ENCODE assay signal across 8 mouse cellular contexts in the genomic region with DNA sequence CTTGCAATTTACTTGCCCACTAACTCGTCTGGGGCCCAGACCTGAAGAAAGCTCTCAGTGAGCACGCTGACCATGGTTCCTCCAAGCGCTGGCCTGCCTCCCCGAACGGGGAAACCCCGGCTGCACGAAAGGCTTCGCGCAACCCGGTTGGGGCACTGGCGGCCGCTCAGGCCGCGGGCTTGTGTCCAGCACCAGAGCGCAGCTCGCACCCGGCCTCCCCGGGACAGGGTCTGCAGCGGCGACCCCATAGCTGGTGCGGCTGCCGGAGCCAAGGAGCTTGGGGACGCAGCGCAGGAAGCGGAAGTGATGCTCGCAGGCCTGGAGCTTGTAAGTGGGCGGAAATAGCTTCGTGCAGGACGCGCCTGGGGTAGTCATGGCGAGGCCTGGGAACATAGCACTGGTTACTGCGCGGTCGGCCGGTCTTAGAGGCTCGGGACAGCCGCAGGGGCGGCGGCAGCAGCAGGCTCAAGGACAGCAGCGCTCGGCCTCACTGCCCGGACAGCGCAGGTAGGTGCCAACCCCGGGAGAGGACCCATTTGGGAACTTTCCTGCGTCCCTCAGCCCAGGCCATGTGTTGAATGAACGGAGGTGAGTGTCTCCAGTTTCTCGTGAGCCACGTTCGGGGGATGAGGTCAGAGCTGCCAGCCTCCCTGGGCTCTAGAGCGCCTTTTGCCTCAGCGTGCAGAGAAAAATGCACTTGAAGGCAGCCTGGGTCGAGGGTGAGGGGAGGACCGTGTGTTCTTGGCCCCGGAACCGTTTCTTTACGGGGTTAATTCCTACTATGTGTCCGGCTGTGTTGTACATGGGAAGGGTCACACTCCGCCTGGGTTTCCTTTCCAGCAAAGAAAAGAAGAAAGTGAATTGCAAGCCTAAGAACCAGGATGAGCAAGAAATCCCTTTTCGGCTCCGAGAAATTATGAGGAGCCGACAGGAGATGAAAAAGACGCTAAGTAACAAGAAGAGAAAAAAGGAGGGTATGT. TPM values are rescaled to one million over a fixed set of nuclear protein-coding genes. Genes with fewer than 3 reads are reported as not detected.
DNase-seq lines count a peak whose midpoint lies in the region; ATAC-seq and TF ChIP-seq lines count a peak whose summit lies in the region.

TSS of gene Oxld1 (minus strand) at position 297 of the 980 bp plus-strand sequence.
TSS of gene Ccdc137 (plus strand) at position 344 of the 980 bp plus-strand sequence.

- H3K27me3 ChIP-seq in forebrain, embryonic 15.5 days = no peaks in the 10 kb centered on the region

- DNase-seq in MEL-GATA-1-ER (ENCODE audit: extremely low read depth, low read depth) = peak; percentile 79
- peak; percentile 78 to 79 for DNase-seq in cerebellum, adult 18-20 months
- peak; percentile 76 to 83 for DNase-seq in heart, postnatal 14 days
- peak; percentile 67 for DNase-seq in large intestine, adult 2 months (ENCODE audit: low read depth, low spot score)
- DNase-seq in lung, adult 2 months = peak; percentile 76
- DNase-seq in thymus, adult 18-20 months = peak; percentile 57 to 66

- ATAC-seq in forebrain, embryonic 15.5 days (replicated peaks) = peak; percentile 93
- ATAC-seq in neutrophil, adult 5-6 weeks (ENCODE audit: extremely low read depth, insufficient number of reproducible peaks, low FRiP score, poor library complexity, severe bottlenecking) = peak; percentile 86

- peaks cover 18% of the 10 kb centered on the region for H3K4me1 ChIP-seq in forebrain, embryonic 15.5 days
- no peaks in the 10 kb centered on the region; the same call in 1 of the 2 replicates for H3K4me1 ChIP-seq in lung, adult 2 months (ENCODE audit: control insufficient read depth, insufficient read depth, low read length)

- peak within 1 kb of the TSS; percentile 88 for H3K4me3 ChIP-seq in forebrain, embryonic 15.5 days
- H3K4me3 ChIP-seq in lung, adult 2 months (replicated peaks; ENCODE audit: extremely low read depth, low read depth, low read length) = peak within 1 kb of the TSS; percentile 80

- no peak for TF ChIP-seq CTCF in lung, adult 2 months (IDR thresholded peaks at IDR 0.05; ENCODE audit: insufficient read depth, low read length)

- peak; percentile 79; the same call in 1 of the 2 replicates for TF ChIP-seq POLR2A in lung, adult 2 months (IDR thresholded peaks at IDR 0.05; ENCODE audit: borderline replicate concordance, extremely low read depth, low read depth, low read length)

- H3K4me2 ChIP-seq in forebrain, embryonic 15.5 days (replicated peaks) = peak within 1 kb of the TSS; percentile 83

- H3K9me3 ChIP-seq in forebrain, embryonic 15.5 days = no peaks in the 10 kb centered on the region

- peak within 1 kb of the TSS; percentile 75 for H3K27ac ChIP-seq in forebrain, embryonic 15.5 days (replicated peaks)

- H3K9ac ChIP-seq in forebrain, embryonic 15.5 days (replicated peaks) = peak within 1 kb of the TSS; percentile 95

- H3K36me3 ChIP-seq in forebrain, embryonic 15.5 days = peaks cover 31% of the 10 kb centered on the region

- intact Hi-C loops in heart, postnatal 14 days (cut with DNase I) = loop anchor here (1.0 kb wide), 1 partner anchor 9 kb away; the partner anchor contains the start of gene Arl16

- WGBS in forebrain, embryonic 15.5 days = 5% methylated on average over 62 of the region's 62 CpGs
- 2% methylated on average over 62 of the region's 62 CpGs for WGBS in large intestine, adult 2 months
- 2% methylated on average over 62 of the region's 62 CpGs for WGBS in lung, adult 2 months

RNA-seq across cellular contexts. Expression of gene Oxld1, which starts in this region (rescaled TPM):
- polyA plus RNA-seq in forebrain, embryonic 15.5 days (2015; fragmentation: Nextera tagmentation; extraction: Ambion mirVana) = 11.1 and 12.0 TPM in 2 replicates
- 10 to 100 TPM; 41.6 to 45.6 TPM for total RNA-seq in heart, postnatal 14 days (2021)
- polyA plus RNA-seq in large intestine, adult 2 months (2012; rRNA removed) = 18.2 and 19.6 TPM in 2 replicates
- 11.9 and 14.9 TPM in 2 replicates for polyA plus RNA-seq in lung, adult 2 months (2012; rRNA removed)
- 5.9 and 9.5 TPM in 2 replicates for total RNA-seq in neutrophil, adult 5-6 weeks (2017)

RNA-seq across cellular contexts. Expression of gene Ccdc137, which starts in this region (rescaled TPM):
- polyA plus RNA-seq in forebrain, embryonic 15.5 days (2015; fragmentation: Nextera tagmentation; extraction: Ambion mirVana) = 25.2 and 29.9 TPM in 2 replicates
- total RNA-seq in heart, postnatal 14 days (2021) = 1 to 10 TPM; 5.9 to 9.4 TPM
- 12.3 and 15.1 TPM in 2 replicates for polyA plus RNA-seq in large intestine, adult 2 months (2012; rRNA removed)
- 11.0 and 14.5 TPM in 2 replicates for polyA plus RNA-seq in lung, adult 2 months (2012; rRNA removed)
- total RNA-seq in neutrophil, adult 5-6 weeks (2017) = 35.0 and 48.6 TPM in 2 replicates

Comparison
In these comparisons a context has a peak if more than half of its experiments do, and no peak if none do; other contexts are left out.
1. Peak in every context shown above with its lines: DNase-seq, ATAC-seq, H3K4me3 ChIP-seq and H3K27ac ChIP-seq.